Mouse (Mus musculus) liver, postnatal 0 days (tissue): ENCODE data around the gene Tomm7.

Experiments used
- CTCF ChIP-seq: sonication (generic); IDR thresholded peaks from 2 replicates; pipeline ENCODE4 v1.5.1; 2016; ENCODE audit warnings: antibody characterized with exemption, low read depth
- EP300 ChIP-seq: IDR thresholded peaks from 2 replicates; pipeline ENCODE4 v1.6.1; 2016; ENCODE audit warnings: antibody characterized with exemption, low read depth, mild to moderate bottlenecking

- TF ChIP-seq CTCF = no peak
- no peak for TF ChIP-seq EP300
Observed at GRCm38 (mm10) chr5:23816681-23817080, 27.3 kb downstream of the Tomm7 start.
